Mouse (Mus musculus) limb, embryonic 11.5 days (tissue): Measurements from ENCODE around the gene Gm3045. TPM values are rescaled to one million over a fixed set of nuclear protein-coding genes. Genes with fewer than 3 reads are reported as not detected.

Experiments
- ATAC-seq: fragments of 200-750 bp; cut with Nextera tagmentation; 2 replicates; pipeline ENCODE4 v1.8.0; 2017; ENCODE audit warnings: low read depth; ENCODE audit not compliant: insufficient number of reproducible peaks, low FRiP score, low TSS enrichment
- DNase-seq: peaks from one replicate; pipeline ENCODE4 v3.0.0-alpha.2; 2015; ENCODE audit warnings: low spot score
- H3K27ac ChIP-seq: fragments of 300-500 bp; sonication (generic); replicated peaks from 2 replicates; pipeline ENCODE4 v1.5.1; 2014; ENCODE audit warnings: low read depth, mild to moderate bottlenecking, low read length
- H3K27me3 ChIP-seq: fragments of 300-500 bp; sonication (generic); 2 replicates; pipeline ENCODE4 v1.6.1; 2014; ENCODE audit warnings: mild to moderate bottlenecking, low read length, mixed read lengths; ENCODE audit not compliant: control insufficient read depth, insufficient read depth
- H3K36me3 ChIP-seq: fragments of 300-500 bp; sonication (generic); 2 replicates; pipeline ENCODE4 v1.6.1; 2014; ENCODE audit warnings: mild to moderate bottlenecking, low read length, moderate library complexity, mixed read lengths; ENCODE audit not compliant: control insufficient read depth, insufficient read depth
- H3K4me1 ChIP-seq: fragments of 300-500 bp; sonication (generic); 2 replicates; pipeline ENCODE4 v1.6.1; 2014; ENCODE audit warnings: low read length, mixed read lengths; ENCODE audit not compliant: control insufficient read depth, insufficient read depth
- H3K4me2 ChIP-seq: fragments of 300-500 bp; sonication (generic); 2 replicates; pipeline ENCODE4 v1.6.1; 2014; ENCODE audit warnings: low read depth, mild to moderate bottlenecking, moderate library complexity; ENCODE audit not compliant: severe bottlenecking
- H3K4me3 ChIP-seq: fragments of 300-500 bp; sonication (generic); 2 replicates; pipeline ENCODE4 v1.5.1; 2014; ENCODE audit warnings: low read depth, low read length
- H3K9ac ChIP-seq: fragments of 300-500 bp; sonication (generic); 2 replicates; pipeline ENCODE4 v1.6.1; 2014; ENCODE audit warnings: mild to moderate bottlenecking, low read length
- H3K9me3 ChIP-seq: fragments of 300-500 bp; sonication (generic); 2 replicates; pipeline ENCODE4 v1.6.1; 2016; ENCODE audit warnings: low read length; ENCODE audit not compliant: control insufficient read depth
- WGBS: fragments of 180-500 bp; shearing (Covaris S2); extraction: QIAGEN DNeasy Blood & Tissue Kit; methylation state at CpG from one replicate; pipeline ENCODE4 v1.1.7; 2014; 5-methylcytosine and 5-hydroxymethylcytosine counted together
- polyA plus RNA-seq: library from polyadenylated mRNA; unstranded; fragments of >200 nt; fragmentation: Nextera tagmentation; extraction: Ambion mirVana; gene quantifications from 2 replicates; pipeline ENCODE4 v1.2.1, GENCODE M21; 2014

Gene Gm3045
- polyA plus RNA-seq, 1 experiment from 2014 or later, result not detected

GRCm38 (mm10) chr13:56403381-56404086, 22.9 kb upstream of the Gm3045 start:
- no peak overlapping the region for H3K9ac ChIP-seq
- H3K4me2 ChIP-seq, result no peak overlapping the region
- ATAC-seq (no peak), DNase-seq (peak; percentile 44)
- peaks cover 7% of the 10 kb centered on the region for H3K4me1 ChIP-seq
- H3K36me3 ChIP-seq, result no peaks in the 10 kb centered on the region
- H3K27ac ChIP-seq, result no peak overlapping the region
- no peaks in the 10 kb centered on the region for H3K9me3 ChIP-seq
- no peak overlapping the region for H3K4me3 ChIP-seq
- no peaks in the 10 kb centered on the region for H3K27me3 ChIP-seq
- 54% methylated on average over 8 of the region's 8 CpGs for WGBS

- no peak overlapping the region for H3K4me3 ChIP-seq
- DNase-seq, result no peak
- H3K4me2 ChIP-seq, result no peak overlapping the region
- WGBS, result 72% methylated on average over 6 of the region's 6 CpGs
- H3K9ac ChIP-seq, result no peak overlapping the region
- peaks cover 7% of the 10 kb centered on the region for H3K4me1 ChIP-seq
- H3K9me3 ChIP-seq, result no peaks in the 10 kb centered on the region
- no peak overlapping the region for H3K27ac ChIP-seq
- no peaks in the 10 kb centered on the region for H3K27me3 ChIP-seq
- H3K36me3 ChIP-seq, result no peaks in the 10 kb centered on the region
- ATAC-seq, result no peak
Measured at GRCm38 (mm10) chr13:56404511-56405140, 21.8 kb upstream of the Gm3045 start.

GRCm38 (mm10) chr13:56412286-56412873, 14.0 kb upstream of the Gm3045 start:
- no peak overlapping the region for H3K27ac ChIP-seq
- no peak overlapping the region for H3K9ac ChIP-seq
- no peak overlapping the region for H3K4me2 ChIP-seq
- H3K9me3 ChIP-seq, result no peaks in the 10 kb centered on the region
- no peak overlapping the region for H3K4me3 ChIP-seq
- H3K36me3 ChIP-seq, result no peaks in the 10 kb centered on the region
- 93% methylated on average over 9 of the region's 9 CpGs for WGBS
- ATAC-seq, result no peak
- DNase-seq, result no peak
- H3K4me1 ChIP-seq, result no peaks in the 10 kb centered on the region
- H3K27me3 ChIP-seq, result no peaks in the 10 kb centered on the region

- Histone ChIP-seq H3K4me2 (no peak overlapping the region), H3K27me3 (no peaks in the 10 kb centered on the region), H3K9ac (no peak overlapping the region)
Measured at GRCm38 (mm10) chr13:56418685-56419483, 7.5 kb upstream of the Gm3045 start.

GRCm38 (mm10) chr13:56419538-56419937, 6.9 kb upstream of the Gm3045 start:
- no peaks in the 10 kb centered on the region for H3K27me3 ChIP-seq
- no peaks in the 10 kb centered on the region for H3K9me3 ChIP-seq
- H3K4me1 ChIP-seq, result peaks cover 15% of the 10 kb centered on the region
- no peak overlapping the region for H3K27ac ChIP-seq
- no peak overlapping the region for H3K4me2 ChIP-seq
- no peak overlapping the region for H3K9ac ChIP-seq
- DNase-seq (no peak), ATAC-seq (no peak)
- H3K4me3 ChIP-seq, result no peak overlapping the region
- WGBS, result 71% methylated on average over 6 of the region's 6 CpGs
- H3K36me3 ChIP-seq, result no peaks in the 10 kb centered on the region

More at GRCm38 (mm10) chr13:56418685-56419483, 7.5 kb upstream of the Gm3045 start:
- ATAC-seq (no peak), DNase-seq (peak; percentile 31)
- no peaks in the 10 kb centered on the region for H3K36me3 ChIP-seq
- H3K27ac ChIP-seq, result no peak overlapping the region
- H3K9me3 ChIP-seq, result no peaks in the 10 kb centered on the region
- H3K4me1 ChIP-seq, result peaks cover 15% of the 10 kb centered on the region
- WGBS, result 12% methylated on average over 13 of the region's 13 CpGs
- no peak overlapping the region for H3K4me3 ChIP-seq

GRCm38 (mm10) chr13:56422072-56422723, 4.2 kb upstream of the Gm3045 start:
- no peak overlapping the region; the same call in 1 of the 2 replicates for H3K4me2 ChIP-seq
- no peak overlapping the region for H3K27ac ChIP-seq
- H3K27me3 ChIP-seq, result no peaks in the 10 kb centered on the region
- H3K9me3 ChIP-seq, result no peaks in the 10 kb centered on the region
- no peak overlapping the region for H3K9ac ChIP-seq
- H3K4me3 ChIP-seq, result no peak overlapping the region
- DNase-seq, result peak; percentile 92
- 21% methylated on average over 16 of the region's 16 CpGs for WGBS
- H3K36me3 ChIP-seq, result no peaks in the 10 kb centered on the region
- no peak for ATAC-seq
- H3K4me1 ChIP-seq, result peaks cover 15% of the 10 kb centered on the region

- Histone ChIP-seq H3K4me1 (peaks cover 12% of the 10 kb centered on the region), H3K27me3 (no peaks in the 10 kb centered on the region), H3K27ac (no peak overlapping the region), H3K9me3 (no peaks in the 10 kb centered on the region), H3K4me2 (no peak overlapping the region), H3K9ac (no peak overlapping the region), H3K36me3 (no peaks in the 10 kb centered on the region), H3K4me3 (no peak overlapping the region)
- ATAC-seq, result no peak
- 87% methylated on average over 7 of the region's 7 CpGs for WGBS
- DNase-seq, result no peak
Measured at GRCm38 (mm10) chr13:56425931-56426330, 463 bp upstream of the Gm3045 start.
